36 mouse cellular contexts compared by ENCODE assay signal in genomic region chr1:153004472-153004871, GRCm38 (mm10).
"Had no signal": no experiment of that assay in that cellular context is flagged by ENCODE, and none has a peak within 500 bp of the region (broad histone marks: within the 10 kb centered on the region; RNA-seq: fewer than 3 reads in every experiment).

No protein-coding gene starts in this region.

- DNase-seq: heart, adult 18-20 months; heart, adult 2 months; heart, postnatal 10 days; heart, postnatal 14 days; heart, postnatal 36 days; heart, postnatal 4 days; kidney, adult 11 months; kidney, adult 18-20 months; kidney, adult 2 months; kidney, adult 8-10 months; kidney, adult 9 months; kidney, postnatal 10 days; kidney, postnatal 14 days; kidney, postnatal 25 days; kidney, postnatal 36 days; kidney, postnatal 4 days; layer of hippocampus, adult 9-11 months had no signal

- H3K4me1 ChIP-seq: hindbrain, embryonic 12.5 days; intestine, embryonic 15.5 days had no signal

- H3K4me2 ChIP-seq: heart, embryonic 11.5 days; heart, embryonic 12.5 days; heart, embryonic 13.5 days; heart, embryonic 15.5 days; hindbrain, embryonic 12.5 days; hindbrain, embryonic 13.5 days; hindbrain, embryonic 14.5 days; hindbrain, embryonic 15.5 days; intestine, embryonic 15.5 days; kidney, embryonic 15.5 days had no signal

- H3K27ac ChIP-seq: heart, adult 2 months; heart, embryonic 10.5 days; heart, embryonic 13.5 days; heart, embryonic 15.5 days; hindbrain, embryonic 10.5 days; hindbrain, embryonic 12.5 days; hindbrain, embryonic 13.5 days; hindbrain, embryonic 14.5 days; hindbrain, embryonic 15.5 days; hindbrain, postnatal 0 days; intestine, embryonic 15.5 days; kidney, embryonic 15.5 days; kidney, postnatal 0 days; layer of hippocampus, adult 2 months had no signal

- H3K9ac ChIP-seq: heart, embryonic 12.5 days; heart, embryonic 13.5 days; heart, embryonic 15.5 days; hindbrain, embryonic 12.5 days; hindbrain, embryonic 13.5 days; hindbrain, embryonic 14.5 days; hindbrain, embryonic 15.5 days; intestine, embryonic 15.5 days; kidney, embryonic 15.5 days had no signal

- H3K4me3 ChIP-seq: heart, adult 2 months; heart, embryonic 10.5 days; heart, embryonic 12.5 days; heart, embryonic 13.5 days; heart, embryonic 15.5 days; hindbrain, embryonic 10.5 days; hindbrain, embryonic 12.5 days; hindbrain, embryonic 13.5 days; hindbrain, embryonic 15.5 days; intestine, embryonic 15.5 days; kidney, embryonic 15.5 days; layer of hippocampus, adult 2 months had no signal

- ATAC-seq: hindbrain, embryonic 16.5 days; hindbrain, postnatal 0 days; inflammation-experienced regulatory T-cells, adult 6 months; intestine, embryonic 15.5 days; intestine, embryonic 16.5 days; intestine, postnatal 0 days had no signal

- H3K9me3 ChIP-seq: heart, embryonic 10.5 days; heart, embryonic 12.5 days; heart, embryonic 13.5 days; heart, embryonic 15.5 days; hindbrain, embryonic 10.5 days; hindbrain, embryonic 12.5 days; hindbrain, embryonic 13.5 days; hindbrain, embryonic 15.5 days; intestine, embryonic 15.5 days; kidney, embryonic 15.5 days had no signal

- H3K36me3 ChIP-seq: heart, embryonic 10.5 days; heart, embryonic 12.5 days; heart, embryonic 13.5 days; heart, embryonic 15.5 days; hindbrain, embryonic 10.5 days; hindbrain, embryonic 12.5 days; hindbrain, embryonic 13.5 days; hindbrain, embryonic 15.5 days; intestine, embryonic 15.5 days; kidney, embryonic 15.5 days had no signal

- H3K27me3 ChIP-seq: heart, embryonic 12.5 days; heart, embryonic 13.5 days; heart, embryonic 15.5 days; hindbrain, embryonic 12.5 days; hindbrain, embryonic 13.5 days; hindbrain, embryonic 15.5 days; intestine, embryonic 15.5 days had no signal
